Mouse (Mus musculus) MEL (cell line): ENCODE results near the gene Mthfd1l. TPM values are rescaled to one million over a fixed set of nuclear protein-coding genes. Genes with fewer than 3 reads are reported as not detected.

Experiments
- DNase-seq: peaks from one replicate; pipeline ENCODE4 v3.0.0; 2011; ENCODE audit warnings: low read depth, low spot score
- H3K27ac ChIP-seq: 2 replicates; pipeline ENCODE4 v1.5.1; 2012; ENCODE audit warnings: low read depth, mild to moderate bottlenecking, control low read depth, low read length, moderate library complexity; ENCODE audit not compliant: control insufficient read depth
- H3K27me3 ChIP-seq, 2 experiments: fragments of 150-350 bp in 1 of 2; sonication (generic) in 1 of 2; 2 replicates each; pipeline ENCODE4 v1.6.1; 2012; ENCODE audit warnings: low read length in 2 of 2, mild to moderate bottlenecking in 2 of 2, improper control_type of control experiment in 1 of 2, moderate library complexity in 1 of 2; ENCODE audit not compliant: insufficient read depth in 2 of 2, control insufficient read depth in 1 of 2
- H3K36me3 ChIP-seq, 2 experiments: 2 replicates each; pipeline ENCODE4 v1.6.1; 2012 to 2014; ENCODE audit warnings: low read length in 2 of 2, improper control_type of control experiment in 1 of 2, inconsistent platforms in 1 of 2, mild to moderate bottlenecking in 1 of 2; ENCODE audit not compliant: insufficient read depth in 2 of 2, control insufficient read depth in 1 of 2
- H3K4me1 ChIP-seq, 2 experiments: fragments of 150-350 bp in 1 of 2; sonication (generic) in 1 of 2; 2 replicates each; pipeline ENCODE4 v1.6.1; 2012; ENCODE audit warnings: low read length in 2 of 2, improper control_type of control experiment in 1 of 2, mild to moderate bottlenecking in 1 of 2; ENCODE audit not compliant: insufficient read depth in 2 of 2, control insufficient read depth in 1 of 2
- H3K4me3 ChIP-seq, 2 experiments: fragments of 150-350 bp in 1 of 2; sonication (generic) in 1 of 2; 2 replicates each; pipeline ENCODE4 v1.5.1; 2012; ENCODE audit warnings: low read depth in 2 of 2, low read length in 2 of 2, mild to moderate bottlenecking in 2 of 2, moderate library complexity in 2 of 2, control low read depth in 1 of 2, improper control_type of control experiment in 1 of 2; ENCODE audit not compliant: control insufficient read depth in 1 of 2, insufficient read depth in 1 of 2
- H3K79me2 ChIP-seq: 2 replicates; pipeline ENCODE4 v1.6.1; 2012; ENCODE audit warnings: mild to moderate bottlenecking, low read length, moderate library complexity; ENCODE audit not compliant: control insufficient read depth, poor library complexity, insufficient read depth
- H3K9ac ChIP-seq: 2 replicates; pipeline ENCODE4 v1.6.1; 2012; ENCODE audit warnings: low read depth, mild to moderate bottlenecking, control low read depth, low read length, moderate library complexity; ENCODE audit not compliant: control insufficient read depth, poor library complexity, severe bottlenecking
- H3K9me3 ChIP-seq: fragments of 150-350 bp; sonication (generic); replicated peaks from 2 replicates; pipeline ENCODE4 v1.6.1; 2012; ENCODE audit warnings: mild to moderate bottlenecking, low read length, improper control_type of control experiment, moderate library complexity; ENCODE audit not compliant: insufficient read depth
- BHLHE40 ChIP-seq: IDR thresholded peaks from 2 replicates; pipeline ENCODE4 v1.6.1; 2012; ENCODE audit warnings: low read depth, mild to moderate bottlenecking, inconsistent platforms, low read length, improper control_type of control experiment, borderline replicate concordance
- E2F4 ChIP-seq: IDR thresholded peaks from 2 replicates; pipeline ENCODE4 v1.6.1; 2011; ENCODE audit warnings: low read depth, low read length, improper control_type of control experiment, borderline replicate concordance
- EP300 ChIP-seq, 2 experiments: IDR thresholded peaks; 2 replicates each; pipeline ENCODE4 v1.6.1; 2011; ENCODE audit warnings: improper control_type of control experiment in 2 of 2, low read length in 2 of 2, low read depth in 1 of 2, mild to moderate bottlenecking in 1 of 2
- ETS1 ChIP-seq: IDR thresholded peaks from 2 replicates; pipeline ENCODE4 v1.6.1; 2012; ENCODE audit warnings: low read depth, mild to moderate bottlenecking, inconsistent platforms, low read length, improper control_type of control experiment, moderate library complexity
- GATA1 ChIP-seq: IDR thresholded peaks from 2 replicates; pipeline ENCODE4 v1.6.1; 2011; ENCODE audit warnings: low read depth, low read length, improper control_type of control experiment
- MAZ ChIP-seq: IDR thresholded peaks from 2 replicates; pipeline ENCODE4 v1.6.1; 2012; ENCODE audit warnings: low read depth, mild to moderate bottlenecking, inconsistent platforms, low read length, improper control_type of control experiment
- MEF2A ChIP-seq: IDR thresholded peaks from 2 replicates; pipeline ENCODE4 v1.6.1; 2014; ENCODE audit warnings: low read depth, mild to moderate bottlenecking, inconsistent platforms, low read length, improper control_type of control experiment; ENCODE audit not compliant: poor library complexity, insufficient replicate concordance, severe bottlenecking; ENCODE audit errors: extremely low read depth
- MXI1 ChIP-seq: IDR thresholded peaks from 2 replicates; pipeline ENCODE4 v1.6.1; 2011; ENCODE audit warnings: mild to moderate bottlenecking, low read depth, low read length, improper control_type of control experiment
- MYB ChIP-seq: IDR thresholded peaks from 2 replicates; pipeline ENCODE4 v1.6.1; 2011; ENCODE audit warnings: mild to moderate bottlenecking, low read depth, low read length, improper control_type of control experiment
- POLR2A ChIP-seq, 2 experiments: IDR thresholded peaks; 2 replicates each; pipeline ENCODE4 v1.6.1; 2011 to 2012; ENCODE audit warnings: low read length in 2 of 2, mild to moderate bottlenecking in 2 of 2, control low read depth in 1 of 2, improper control_type of control experiment in 1 of 2, low read depth in 1 of 2, moderate library complexity in 1 of 2; ENCODE audit not compliant: control insufficient read depth in 1 of 2, insufficient read depth in 1 of 2, poor library complexity in 1 of 2
- POLR2AphosphoS2 ChIP-seq: IDR thresholded peaks from 2 replicates; pipeline ENCODE4 v1.6.1; 2011; ENCODE audit warnings: low read length, improper control_type of control experiment
- TAL1 ChIP-seq: IDR thresholded peaks from 2 replicates; pipeline ENCODE4 v1.6.1; 2012; ENCODE audit warnings: mild to moderate bottlenecking, inconsistent platforms, low read length, moderate library complexity, mixed read lengths
- TBP ChIP-seq: IDR thresholded peaks from 2 replicates; pipeline ENCODE4 v1.8.0; 2011; ENCODE audit warnings: low read depth, low read length, improper control_type of control experiment
- TCF12 ChIP-seq: IDR thresholded peaks from 2 replicates; pipeline ENCODE4 v1.6.1; 2014; ENCODE audit warnings: low read depth, mild to moderate bottlenecking, inconsistent platforms, low read length, improper control_type of control experiment, moderate library complexity
- UBTF ChIP-seq: IDR thresholded peaks from 2 replicates; pipeline ENCODE4 v1.6.1; 2012; ENCODE audit warnings: low read depth, mild to moderate bottlenecking, inconsistent platforms, low read length, improper control_type of control experiment, moderate library complexity, borderline replicate concordance; ENCODE audit not compliant: insufficient read depth
- USF2 ChIP-seq, 2 experiments: IDR thresholded peaks; 2 replicates each; pipeline ENCODE4 v1.6.1; 2011 to 2012; ENCODE audit warnings: improper control_type of control experiment in 2 of 2, low read length in 2 of 2, borderline replicate concordance in 1 of 2, inconsistent platforms in 1 of 2, low read depth in 1 of 2, mild to moderate bottlenecking in 1 of 2; ENCODE audit not compliant: insufficient read depth in 1 of 2
- ZMIZ1 ChIP-seq: IDR thresholded peaks from 2 replicates; pipeline ENCODE4 v1.6.1; 2012; ENCODE audit warnings: low read depth, mild to moderate bottlenecking, inconsistent platforms, low read length, improper control_type of control experiment, moderate library complexity
- ZNF384 ChIP-seq: IDR thresholded peaks from 2 replicates; pipeline ENCODE4 v1.6.1; 2012; ENCODE audit warnings: low read depth, mild to moderate bottlenecking, inconsistent platforms, low read length, improper control_type of control experiment
- polyA plus RNA-seq, 2 experiments: library from polyadenylated mRNA; stranded (reverse) in 1 of 2; unstranded in 1 of 2; fragments of >175 nt in 1 of 2; fragments of >200 nt in 1 of 2; gene quantifications; 2 replicates each; pipeline versions ENCODE4 v1.2.1 to v1.2.4; 2012; ENCODE audit warnings: low replicate concordance in 2 of 2, low read depth in 1 of 2; ENCODE audit not compliant: insufficient read length in 2 of 2, insufficient read depth in 1 of 2, missing spikeins in 1 of 2
- total RNA-seq: library from RNA; depleted of rRNA; stranded (reverse); fragments of 300-350 nt; gene quantifications from 2 replicates; pipeline ENCODE4 v1.2.3, GENCODE M21; 2012

The Mthfd1l gene
- total and polyA plus RNA-seq, 3 experiments, result 43.1 to 1,097 (median 83.0) TPM

- peaks cover 3 to 6% of the 10 kb centered on the region in 2 experiments for H3K36me3 ChIP-seq
- no peak overlapping the region for H3K9ac ChIP-seq
- H3K79me2 ChIP-seq, result no peaks in the 10 kb centered on the region
- DNase-seq, result no peak
- 0 out of 4 replicates have a peak, but pooled peaks cover 0 to 2% of the 10 kb centered on the region in 2 experiments for H3K4me1 ChIP-seq
- H3K27me3 ChIP-seq, result no peaks in the 10 kb centered on the region
- no peak overlapping the region for H3K4me3 ChIP-seq
- no peak for TF ChIP-seq BHLHE40
- TF ChIP-seq POLR2A (IDR thresholded peaks at IDR 0.05; ENCODE audit: control insufficient read depth in 1 of 2, insufficient read depth in 1 of 2, low read depth in 1 of 2, low read length in 2 of 2, poor library complexity in 1 of 2), result no peak
- TF ChIP-seq E2F4, result no peak
- TF ChIP-seq MXI1, result no peak
- no peak for TF ChIP-seq TCF12
- no peak for TF ChIP-seq TAL1
- no peak for TF ChIP-seq MEF2A
- TF ChIP-seq ZNF384, result no peak
- no peak for TF ChIP-seq MYB
- no peak for TF ChIP-seq USF2 (IDR thresholded peaks at IDR 0.05; ENCODE audit: borderline replicate concordance in 1 of 2, insufficient read depth in 1 of 2, low read depth in 1 of 2, low read length in 2 of 2)
- no peak for TF ChIP-seq ETS1
- no peak for TF ChIP-seq MAZ
- no peak for TF ChIP-seq POLR2AphosphoS2
- no peak for TF ChIP-seq EP300 (IDR thresholded peaks at IDR 0.05; ENCODE audit: low read depth in 1 of 2, low read length in 2 of 2)
- TF ChIP-seq UBTF, result no peak
- no peak for TF ChIP-seq GATA1
- TF ChIP-seq TBP, result no peak
- TF ChIP-seq ZMIZ1, result no peak
- no peak overlapping the region for H3K27ac ChIP-seq
- no peaks in the 10 kb centered on the region for H3K9me3 ChIP-seq
Measured at GRCm38 (mm10) chr10:4116653-4117052, 143.7 kb downstream of the Mthfd1l start.

- no peaks in the 10 kb centered on the region for H3K9me3 ChIP-seq
- no peak for DNase-seq
- H3K36me3 ChIP-seq, result peaks cover 3 to 10% of the 10 kb centered on the region in 2 experiments
- no peaks in the 10 kb centered on the region for H3K79me2 ChIP-seq
- H3K9ac ChIP-seq, result no peak overlapping the region
- H3K27me3 ChIP-seq, result no peaks in the 10 kb centered on the region
- no peak for TF ChIP-seq EP300 (IDR thresholded peaks at IDR 0.05; ENCODE audit: low read depth in 1 of 2, low read length in 2 of 2)
- TF ChIP-seq GATA1, result no peak
- H3K4me3 ChIP-seq, result no peak overlapping the region
- H3K4me1 ChIP-seq, result peaks cover 3 to 5% of the 10 kb centered on the region in 2 experiments; a peak in 2 of 4 replicates
- H3K27ac ChIP-seq, result no peak overlapping the region
Measured at GRCm38 (mm10) chr10:4117091-4117490, 144.2 kb downstream of the Mthfd1l start.
